Mouse (Mus musculus) adrenal gland, adult 8-10 months (tissue): ENCODE results near the gene Kank2. TPM values are rescaled to one million over a fixed set of nuclear protein-coding genes. Genes with fewer than 3 reads are reported as not detected.

Experiments
- DNase-seq: peaks from one replicate; pipeline ENCODE4 v3.0.0; 2022
- total RNA-seq, 4 experiments: library from RNA; stranded (reverse); gene quantifications; 2 replicates each; pipeline ENCODE4 v1.2.4; 2022

The Kank2 gene
- 10 to 100 TPM; 35.0 to 58.9 (median 47.5) TPM for total RNA-seq

DNA sequence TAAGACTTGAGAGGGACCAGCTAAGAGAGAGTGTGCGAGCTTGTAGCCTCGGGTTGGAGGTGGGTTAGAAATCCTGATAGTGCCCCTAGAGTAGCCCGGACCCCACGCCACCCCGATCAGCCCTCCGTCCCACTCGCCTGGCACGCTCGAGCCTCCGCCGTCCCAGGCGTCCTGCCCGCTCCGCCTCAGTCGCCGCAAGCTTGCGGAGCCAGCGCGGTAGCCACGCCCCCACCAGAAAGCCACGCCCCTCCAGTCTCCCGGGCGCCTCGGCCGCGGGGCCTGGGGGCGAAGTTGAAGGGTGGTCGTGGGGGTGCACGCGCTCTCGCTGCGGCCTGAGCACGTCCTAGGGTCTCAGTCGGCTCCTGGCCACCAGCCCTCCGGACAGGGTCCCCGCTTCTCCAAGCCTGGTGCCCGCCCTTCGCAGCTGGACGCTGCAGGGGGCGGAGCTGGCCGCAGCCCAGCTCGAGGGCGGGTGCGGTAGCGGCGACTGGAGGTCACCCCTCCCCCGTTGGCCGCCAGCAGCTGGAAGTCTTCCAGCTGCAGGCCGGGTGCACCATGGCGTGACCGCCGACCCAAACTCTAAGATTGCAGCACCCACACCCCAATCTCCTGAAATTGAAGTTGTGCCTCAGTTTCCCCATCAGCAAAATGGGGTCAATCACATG is at the start of gene Kank2:
Gene Kank2 (minus strand): TSS at position 400 of the 665 bp plus-strand sequence.
- DNase-seq = peak; percentile 81

GRCm38 (mm10) chr9:21847926-21848325 is 49.4 kb upstream of the Kank2 start:
- DNase-seq = no peak

DNA sequence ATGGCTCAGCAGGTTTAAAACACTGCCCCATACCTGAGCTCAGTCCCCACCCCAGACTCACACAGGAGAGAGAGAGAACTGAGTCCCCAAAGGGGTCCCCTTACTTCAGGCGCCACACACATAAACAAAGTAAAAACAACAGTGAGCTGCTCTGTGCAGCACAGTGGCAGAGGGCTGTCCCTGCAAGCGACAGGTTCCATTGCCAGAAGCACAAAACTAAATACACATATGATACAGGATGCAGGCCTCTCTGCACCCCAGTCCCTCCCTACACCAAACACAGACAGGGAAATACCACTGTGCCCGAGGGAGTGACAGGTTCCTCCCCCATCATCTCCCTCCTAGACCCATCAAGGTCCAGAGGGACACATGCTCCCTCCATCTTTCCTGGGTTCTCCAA is 48.9 kb upstream of the Kank2 start:
- DNase-seq = no peak

- no peak for DNase-seq
These were observed 48.3 kb upstream of the Kank2 start for GRCm38 (mm10) chr9:21846755-21847341.

- DNase-seq = no peak
These were observed 47.0 kb upstream of the Kank2 start for GRCm38 (mm10) chr9:21845381-21846080.

DNA sequence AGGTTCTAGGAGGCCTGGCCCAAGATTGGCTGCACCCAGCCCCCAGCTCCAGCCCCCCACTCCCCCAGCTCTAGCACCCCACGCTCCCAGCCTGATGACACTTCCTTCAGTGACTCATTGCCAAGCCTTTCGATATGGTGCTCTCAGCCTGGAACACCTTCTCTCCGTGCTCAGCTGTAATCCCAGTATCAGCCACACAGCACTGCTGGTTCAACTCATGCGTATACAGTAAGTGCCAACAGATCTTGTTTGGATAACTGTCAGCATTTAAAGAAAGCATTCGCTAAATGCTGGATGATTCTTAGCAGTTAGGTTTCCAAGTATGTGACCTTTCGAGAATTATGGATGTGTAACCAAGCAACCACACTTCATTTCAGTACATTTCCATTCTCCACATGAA is 44.5 kb upstream of the Kank2 start:
- no peak for DNase-seq

DNA sequence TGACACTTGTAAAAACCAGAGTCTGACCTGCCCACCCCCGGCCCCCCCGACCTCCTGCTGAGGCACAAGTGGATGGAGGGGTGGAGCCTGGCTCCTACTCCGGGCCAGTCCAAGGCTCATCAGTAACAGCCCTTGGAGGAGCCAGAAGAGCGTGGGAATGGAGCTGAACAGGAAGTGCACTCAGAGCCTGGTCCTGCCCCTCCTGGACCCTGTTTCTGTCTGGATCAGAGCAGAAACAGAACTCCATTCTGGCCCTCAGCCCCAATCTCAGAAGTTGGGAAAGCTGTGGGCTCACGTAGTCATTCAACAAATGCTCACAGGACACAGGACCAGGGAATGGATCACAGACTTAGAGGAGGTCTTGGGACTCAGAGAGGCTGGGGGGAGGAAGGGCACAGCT is 43.8 kb upstream of the Kank2 start:
- DNase-seq = no peak

- no peak for DNase-seq
These were observed 42.8 kb upstream of the Kank2 start for GRCm38 (mm10) chr9:21841340-21841739.

GRCm38 (mm10) chr9:21840115-21840787 is 41.7 kb upstream of the Kank2 start:
- no peak for DNase-seq

- DNase-seq = no peak
These were observed 39.1 kb upstream of the Kank2 start for GRCm38 (mm10) chr9:21837690-21838089.

- DNase-seq = peak; percentile 77
These were observed 36.8 kb upstream of the Kank2 start, which contains the start of gene Angptl8 for GRCm38 (mm10) chr9:21835258-21835912. Gene Angptl8 (plus strand): TSS chr9:21835510.

- DNase-seq = no peak
These were observed 33.2 kb upstream of the Kank2 start for GRCm38 (mm10) chr9:21831558-21832240.

- DNase-seq = peak; percentile 65
These were observed 32.4 kb upstream of the Kank2 start for GRCm38 (mm10) chr9:21830936-21831335.

GRCm38 (mm10) chr9:21830461-21830850 is 31.9 kb upstream of the Kank2 start:
- no peak for DNase-seq

DNA sequence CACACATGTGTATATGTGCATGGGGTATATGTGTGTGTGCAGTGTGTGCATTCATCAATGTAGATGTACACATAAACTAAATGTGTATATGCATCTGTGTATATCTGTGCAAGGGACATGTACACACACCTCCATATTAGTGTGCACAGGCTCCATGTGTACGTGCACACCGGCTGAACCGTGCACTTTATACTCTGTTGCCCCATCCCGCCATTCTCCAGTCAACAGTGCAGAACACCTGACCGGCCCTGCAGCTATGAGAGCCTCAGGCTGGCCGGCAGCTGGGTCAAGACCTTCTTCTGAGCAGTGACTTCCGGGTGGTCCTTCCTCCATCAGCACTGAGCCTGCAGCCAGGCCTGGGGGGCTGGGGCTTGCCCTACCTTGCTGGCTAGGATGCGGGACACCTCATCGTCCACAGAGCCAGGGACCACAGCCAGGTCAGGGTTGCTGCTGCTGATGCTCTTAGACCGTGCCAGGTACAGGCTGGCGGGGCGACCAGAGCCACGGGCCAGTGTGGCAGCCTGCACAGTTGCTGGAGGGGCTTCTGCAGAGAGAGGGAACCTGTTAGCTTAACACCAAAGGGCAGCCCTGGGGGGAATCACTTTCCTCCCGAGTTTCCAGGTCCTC is 31.4 kb upstream of the Kank2 start:
- no peak for DNase-seq

GRCm38 (mm10) chr9:21824366-21824765 is 25.8 kb upstream of the Kank2 start:
- no peak for DNase-seq

GRCm38 (mm10) chr9:21823957-21824356 is 25.4 kb upstream of the Kank2 start:
- DNase-seq = no peak

- DNase-seq = no peak
These were observed 24.1 kb upstream of the Kank2 start for GRCm38 (mm10) chr9:21822686-21823085.

GRCm38 (mm10) chr9:21820183-21820582 is 21.6 kb upstream of the Kank2 start:
- no peak for DNase-seq

DNA sequence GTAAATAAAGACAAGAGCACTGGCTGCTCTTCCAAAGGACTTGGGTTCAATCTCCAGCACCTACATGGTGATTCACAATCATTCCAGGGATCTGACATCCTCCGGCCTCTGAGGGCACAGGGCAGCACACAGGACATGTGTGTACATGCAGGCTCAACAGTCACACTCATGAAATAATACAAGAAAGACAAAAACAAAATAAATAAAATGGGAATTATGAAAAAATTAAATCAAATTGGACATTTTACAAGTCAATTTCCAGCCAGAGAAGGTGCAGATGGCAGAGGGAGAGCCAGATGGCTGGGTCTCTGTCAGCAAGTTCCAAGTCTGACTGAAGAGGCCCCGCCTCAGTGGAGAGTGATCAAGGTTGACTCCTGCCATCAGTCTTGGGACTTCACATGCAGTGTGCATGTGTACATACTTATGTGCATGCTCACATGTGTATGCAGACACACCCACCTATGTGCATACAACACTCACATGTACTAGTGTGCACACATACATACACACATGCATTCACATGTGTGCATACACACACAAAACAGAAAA is 20.7 kb upstream of the Kank2 start:
- DNase-seq = no peak

GRCm38 (mm10) chr9:21818561-21818960 is 20.0 kb upstream of the Kank2 start:
- DNase-seq = no peak
